Mouse (Mus musculus): ENCODE results near the gene Olfr531. TPM values are rescaled to one million over a fixed set of nuclear protein-coding genes. Genes with fewer than 3 reads are reported as not detected.

Olfr531 gene
- not detected in 2 replicates for polyA plus RNA-seq (2016; fragmentation: Nextera tagmentation; extraction: Ambion mirVana)

GRCm38 (mm10) chr7:140402818-140403217 lies at the start of gene Olfr531:
Olfr531 (minus strand) TSS chr7:140402918.
- H3K4me2 ChIP-seq, result no peak within 1 kb of the TSS
- H3K4me3 ChIP-seq, result no peak within 1 kb of the TSS
- no peak for ATAC-seq
- no peaks in the 10 kb centered on the region for H3K36me3 ChIP-seq
- no peak within 1 kb of the TSS for H3K9ac ChIP-seq
- WGBS (ENCODE audit: insufficient replicate concordance), result 76% methylated on average over 1 of the region's 1 CpGs
- H3K27me3 ChIP-seq (replicated peaks), result no peaks in the 10 kb centered on the region
- H3K4me1 ChIP-seq, result no peaks in the 10 kb centered on the region
- H3K9me3 ChIP-seq (replicated peaks), result no peaks in the 10 kb centered on the region
- H3K27ac ChIP-seq, result no peak within 1 kb of the TSS

DNA sequence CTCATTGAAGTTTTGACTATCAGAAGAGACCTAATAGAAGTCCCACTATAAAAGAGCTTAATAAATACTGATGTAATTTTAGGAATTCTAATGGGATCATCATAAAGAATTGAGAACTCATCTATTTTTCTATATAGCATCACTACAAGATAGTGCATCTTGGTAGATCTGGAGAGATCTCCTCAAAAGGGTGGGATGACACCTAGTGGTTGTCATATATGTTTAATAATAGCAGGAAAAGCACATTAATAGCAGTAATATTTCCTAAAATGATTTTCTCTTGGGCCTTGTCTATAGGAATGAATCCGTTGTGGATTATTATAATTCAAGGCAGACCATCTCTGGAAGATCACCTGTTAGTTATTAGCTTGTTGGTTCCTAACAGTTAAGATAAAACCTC lies 40.4 kb upstream of the Olfr531 start:
- no peak overlapping the region for H3K9ac ChIP-seq
- no peak overlapping the region for H3K4me2 ChIP-seq
- WGBS (ENCODE audit: insufficient replicate concordance), result 58% methylated on average over 1 of the region's 1 CpGs
- H3K27me3 ChIP-seq (replicated peaks), result no peaks in the 10 kb centered on the region
- H3K36me3 ChIP-seq, result no peaks in the 10 kb centered on the region
- no peak overlapping the region for H3K27ac ChIP-seq
- no peaks in the 10 kb centered on the region for H3K4me1 ChIP-seq
- ATAC-seq, result no peak
- H3K4me3 ChIP-seq, result no peak overlapping the region
- no peaks in the 10 kb centered on the region for H3K9me3 ChIP-seq (replicated peaks)

DNA sequence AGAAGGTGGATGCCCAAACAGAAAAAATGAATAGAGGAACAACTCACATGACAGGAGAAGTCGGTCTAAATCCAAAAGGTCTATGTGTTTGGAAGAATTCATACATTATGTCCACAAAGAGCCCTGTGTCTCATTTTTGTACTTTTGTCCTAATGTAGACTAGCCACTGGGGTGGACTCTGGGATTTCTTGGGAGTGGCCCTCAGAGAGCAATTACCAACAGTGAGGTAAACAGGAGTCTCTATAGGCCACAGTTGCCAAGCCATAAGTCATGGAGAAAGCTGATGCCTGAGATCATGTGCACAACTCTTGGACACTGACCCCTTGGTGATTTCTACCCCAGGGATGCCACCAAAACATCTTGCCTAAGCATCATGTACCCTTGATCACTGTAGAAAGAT lies 18.8 kb upstream of the Olfr531 start, which contains the start of gene Olfr532:
Gene Olfr532, minus strand, starts transcription at position 101 of the 400 bp plus-strand sequence.
- H3K9me3 ChIP-seq (replicated peaks), result no peaks in the 10 kb centered on the region
- 53% methylated on average over 1 of the region's 1 CpGs for WGBS (ENCODE audit: insufficient replicate concordance)
- H3K4me1 ChIP-seq, result no peaks in the 10 kb centered on the region
- H3K4me3 ChIP-seq, result no peak within 1 kb of the TSS
- no peak within 1 kb of the TSS for H3K4me2 ChIP-seq
- H3K9ac ChIP-seq, result no peak within 1 kb of the TSS
- no peaks in the 10 kb centered on the region for H3K36me3 ChIP-seq
- ATAC-seq, result no peak
- H3K27me3 ChIP-seq (replicated peaks), result no peaks in the 10 kb centered on the region
- no peak within 1 kb of the TSS for H3K27ac ChIP-seq

GRCm38 (mm10) chr7:140376911-140377310 lies 25.8 kb downstream of the Olfr531 start:
- Histone ChIP-seq H3K36me3 (no peaks in the 10 kb centered on the region), H3K4me2 (no peak overlapping the region), H3K9me3 (replicated peaks) (no peaks in the 10 kb centered on the region), H3K9ac (no peak overlapping the region), H3K4me1 (no peaks in the 10 kb centered on the region), H3K27ac (no peak overlapping the region), H3K4me3 (no peak overlapping the region), H3K27me3 (replicated peaks) (no peaks in the 10 kb centered on the region)
- 76% methylated on average over 2 of the region's 2 CpGs for WGBS (ENCODE audit: insufficient replicate concordance)
- no peak for ATAC-seq

DNA sequence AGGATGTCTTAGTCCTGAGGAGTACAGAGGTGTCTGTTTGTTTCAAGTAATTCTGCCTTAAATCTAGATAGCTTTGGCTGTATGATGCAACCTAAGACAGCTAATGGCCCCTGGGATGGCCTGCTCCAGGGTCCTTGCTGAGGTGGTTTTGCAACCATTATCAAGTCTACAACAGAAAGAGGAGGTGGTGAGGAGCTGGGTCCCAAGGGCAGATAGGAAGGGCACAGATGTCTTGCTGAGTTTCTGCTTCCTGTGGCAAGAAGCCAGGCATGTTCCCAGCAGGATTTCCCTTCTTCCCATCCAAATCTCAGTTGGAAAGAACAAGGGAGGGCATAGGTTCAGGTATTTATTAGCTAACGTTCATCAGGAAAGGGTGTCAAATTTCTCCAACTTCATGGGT lies 26.5 kb downstream of the Olfr531 start, which contains the start of gene Olfr530:
Gene Olfr530, minus strand, starts transcription at position 101 of the 400 bp plus-strand sequence.
- Histone ChIP-seq H3K27me3 (replicated peaks) (no peaks in the 10 kb centered on the region), H3K4me1 (no peaks in the 10 kb centered on the region), H3K9me3 (replicated peaks) (no peaks in the 10 kb centered on the region), H3K27ac (no peak within 1 kb of the TSS), H3K4me2 (no peak within 1 kb of the TSS), H3K36me3 (no peaks in the 10 kb centered on the region), H3K4me3 (no peak within 1 kb of the TSS), H3K9ac (no peak within 1 kb of the TSS)
- ATAC-seq, result no peak
- WGBS (ENCODE audit: insufficient replicate concordance), result 46% methylated on average over 1 of the region's 1 CpGs

DNA sequence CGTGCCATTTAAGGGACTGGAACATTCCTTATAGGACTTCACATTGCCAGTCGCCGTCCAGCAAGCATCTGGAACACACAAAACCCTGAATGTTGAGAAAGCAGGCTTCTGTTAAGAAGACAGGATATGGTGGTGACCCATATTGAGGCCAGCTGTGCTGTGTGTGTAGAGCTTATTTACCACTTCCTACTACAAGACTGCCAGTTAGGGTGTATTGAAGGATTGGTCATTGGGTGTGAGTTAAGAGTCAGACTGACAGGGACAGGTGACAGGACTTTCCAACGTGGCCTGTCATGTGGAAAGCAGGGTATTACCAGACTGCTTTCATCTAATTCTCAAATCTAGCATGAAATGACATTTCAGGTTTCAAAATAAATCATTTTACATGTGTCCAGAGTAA lies 28.4 kb downstream of the Olfr531 start:
- H3K4me1 ChIP-seq, result no peaks in the 10 kb centered on the region
- 56% methylated on average over 4 of the region's 4 CpGs for WGBS (ENCODE audit: insufficient replicate concordance)

DNA sequence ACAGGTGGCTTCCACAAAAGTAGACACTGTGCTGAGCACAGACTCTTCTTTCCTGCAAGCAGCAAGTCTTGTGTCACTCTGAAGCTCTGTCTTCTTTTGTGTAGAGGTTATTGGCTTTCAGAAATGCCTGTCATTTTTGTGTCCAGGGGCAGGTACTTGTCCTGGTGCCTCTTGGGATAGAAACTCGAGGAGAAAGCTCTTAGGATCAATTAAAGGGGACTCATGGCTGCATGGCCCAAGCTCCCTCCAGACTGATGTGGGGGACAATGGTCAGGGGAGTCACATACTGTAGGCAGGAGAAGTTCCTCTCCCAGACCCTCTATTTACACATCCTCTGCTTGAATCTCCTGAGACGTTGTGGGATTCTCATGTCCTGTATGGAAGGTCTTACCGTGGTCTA lies 41.1 kb downstream of the Olfr531 start, which contains the start of gene Olfr60:
Gene Olfr60, minus strand, starts transcription at position 101 of the 400 bp plus-strand sequence.
- 42% methylated on average over 3 of the region's 3 CpGs for WGBS (ENCODE audit: insufficient replicate concordance)
- no peaks in the 10 kb centered on the region for H3K4me1 ChIP-seq
- no peaks in the 10 kb centered on the region for H3K27me3 ChIP-seq (replicated peaks)
- no peaks in the 10 kb centered on the region for H3K9me3 ChIP-seq (replicated peaks)
- no peak within 1 kb of the TSS for H3K4me2 ChIP-seq
- no peak within 1 kb of the TSS for H3K9ac ChIP-seq
- no peak within 1 kb of the TSS for H3K27ac ChIP-seq
- no peaks in the 10 kb centered on the region for H3K36me3 ChIP-seq
- ATAC-seq, result no peak
- no peak within 1 kb of the TSS for H3K4me3 ChIP-seq

More for the DNA sequence above, 28.4 kb downstream of the Olfr531 start:
- Histone ChIP-seq H3K27ac (no peak overlapping the region), H3K4me2 (no peak overlapping the region), H3K36me3 (no peaks in the 10 kb centered on the region), H3K9me3 (replicated peaks) (no peaks in the 10 kb centered on the region), H3K9ac (no peak overlapping the region), H3K4me3 (no peak overlapping the region), H3K27me3 (replicated peaks) (no peaks in the 10 kb centered on the region)
- no peak for ATAC-seq

Other genes starting within 250 kb of the Olfr531 start
- 0.04 TPM in 1 of 2 replicates, not detected in the other for gene Sprn, start 248.0 kb downstream of the Olfr531 start, polyA plus RNA-seq (2016; fragmentation: Nextera tagmentation; extraction: Ambion mirVana)
- gene Olfr522, start 238.2 kb downstream of the Olfr531 start, polyA plus RNA-seq (2016; fragmentation: Nextera tagmentation; extraction: Ambion mirVana), result not detected in 2 replicates
- not detected in 2 replicates for gene Olfr523, start 229.7 kb downstream of the Olfr531 start, polyA plus RNA-seq (2016; fragmentation: Nextera tagmentation; extraction: Ambion mirVana)
- gene Olfr524, start 197.0 kb downstream of the Olfr531 start, polyA plus RNA-seq (2016; fragmentation: Nextera tagmentation; extraction: Ambion mirVana), result not detected in 2 replicates
- gene Cd163l1, start 184.7 kb downstream of the Olfr531 start, polyA plus RNA-seq (2016; fragmentation: Nextera tagmentation; extraction: Ambion mirVana), result 0.08 TPM in 1 of 2 replicates, not detected in the other
- gene 5830411N06Rik, start 155.6 kb downstream of the Olfr531 start, polyA plus RNA-seq (2016; fragmentation: Nextera tagmentation; extraction: Ambion mirVana), result not detected in 2 replicates
- gene Olfr525, start 82.1 kb downstream of the Olfr531 start, polyA plus RNA-seq (2016; fragmentation: Nextera tagmentation; extraction: Ambion mirVana), result not detected in 2 replicates
- gene Olfr527, start 68.9 kb downstream of the Olfr531 start, polyA plus RNA-seq (2016; fragmentation: Nextera tagmentation; extraction: Ambion mirVana), result not detected in 2 replicates
- gene Olfr60, start 41.2 kb downstream of the Olfr531 start, polyA plus RNA-seq (2016; fragmentation: Nextera tagmentation; extraction: Ambion mirVana), result not detected in 2 replicates
- not detected in 2 replicates for gene Olfr530, start 26.6 kb downstream of the Olfr531 start, polyA plus RNA-seq (2016; fragmentation: Nextera tagmentation; extraction: Ambion mirVana)
- not detected in 2 replicates for gene Olfr532, start 18.7 kb upstream of the Olfr531 start, polyA plus RNA-seq (2016; fragmentation: Nextera tagmentation; extraction: Ambion mirVana)
- gene Olfr533, start 60.5 kb upstream of the Olfr531 start, polyA plus RNA-seq (2016; fragmentation: Nextera tagmentation; extraction: Ambion mirVana), result not detected in 2 replicates
- not detected in 2 replicates for gene Olfr535, start 81.3 kb upstream of the Olfr531 start, polyA plus RNA-seq (2016; fragmentation: Nextera tagmentation; extraction: Ambion mirVana)
- not detected in 2 replicates for gene Olfr536, start 104.5 kb upstream of the Olfr531 start, polyA plus RNA-seq (2016; fragmentation: Nextera tagmentation; extraction: Ambion mirVana)
- not detected in 2 replicates for gene Olfr538, start 165.0 kb upstream of the Olfr531 start, polyA plus RNA-seq (2016; fragmentation: Nextera tagmentation; extraction: Ambion mirVana)
- not detected in 2 replicates for gene Olfr46, start 198.4 kb upstream of the Olfr531 start, polyA plus RNA-seq (2016; fragmentation: Nextera tagmentation; extraction: Ambion mirVana)
- not detected in 2 replicates for gene Olfr61, start 226.1 kb upstream of the Olfr531 start, polyA plus RNA-seq (2016; fragmentation: Nextera tagmentation; extraction: Ambion mirVana)
- not detected in 2 replicates for gene Olfr53, start 243.5 kb upstream of the Olfr531 start, polyA plus RNA-seq (2016; fragmentation: Nextera tagmentation; extraction: Ambion mirVana)